Mouse (Mus musculus): ENCODE data around the gene Runx2. TPM values are rescaled to one million over a fixed set of nuclear protein-coding genes. Genes with fewer than 3 reads are reported as not detected.

The Runx2 gene
- total RNA-seq, 2 experiments from 2014 or later, result 0.35 to 0.51 TPM

Other genes starting within 250 kb of the Runx2 start
- 1 to 10 TPM; 7.1 to 9.4 TPM for gene Supt3, start 37.6 kb downstream of the Runx2 start, total RNA-seq (2021)